ENCODE assay signal across 19 mouse cellular contexts in the genomic region with DNA sequence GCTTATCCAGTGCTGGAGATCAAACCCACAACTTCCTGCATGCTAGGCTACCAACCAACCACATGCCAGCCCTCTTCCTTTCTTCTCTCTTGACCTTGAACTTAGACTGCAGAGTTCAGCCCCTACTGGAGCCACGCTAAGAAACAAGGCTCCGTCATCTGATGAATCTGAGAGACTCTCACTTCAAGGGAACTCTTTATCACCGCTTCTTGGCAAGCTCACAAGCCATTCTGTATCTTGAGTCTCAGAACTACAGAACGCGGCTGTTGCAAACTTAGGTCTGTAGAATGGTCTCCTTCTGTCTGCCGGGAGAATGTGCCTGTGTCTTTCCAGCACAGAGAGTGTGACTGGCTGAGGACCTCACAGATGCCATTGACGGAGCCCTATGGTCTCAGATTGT.
"Had no signal": no experiment of that assay in that cellular context is flagged by ENCODE, and none has a peak within 500 bp of the region (broad histone marks: within the 10 kb centered on the region; RNA-seq: fewer than 3 reads in every experiment).

No protein-coding gene starts in this region.

- H3K4me3 ChIP-seq: intestine, embryonic 15.5 days; kidney, embryonic 15.5 days; layer of hippocampus, adult 2 months; left cerebral cortex, adult 2 months; liver, embryonic 13.5 days; midbrain, embryonic 13.5 days; stomach, embryonic 15.5 days had no signal

- H3K9me3 ChIP-seq: intestine, embryonic 15.5 days; liver, embryonic 13.5 days; stomach, embryonic 15.5 days had no signal

- H3K9ac ChIP-seq: intestine, embryonic 15.5 days; kidney, embryonic 15.5 days; liver, embryonic 13.5 days; midbrain, embryonic 13.5 days; stomach, embryonic 15.5 days had no signal

- H3K36me3 ChIP-seq: intestine, embryonic 15.5 days; kidney, embryonic 15.5 days; liver, embryonic 13.5 days; stomach, embryonic 15.5 days had no signal

- DNase-seq: kidney, adult 11 months; kidney, adult 8-10 months; kidney, postnatal 14 days; layer of hippocampus, adult 9-11 months; liver, embryonic 13.5 days; lung, adult 2 months; retina, postnatal 1 day; right cerebral cortex, postnatal 25 days; spleen, adult 18-20 months; thymus, adult 2 months; thymus, postnatal 14 days; thymus, postnatal 4 days had no signal

- H3K4me2 ChIP-seq: intestine, embryonic 15.5 days; kidney, embryonic 15.5 days; liver, embryonic 13.5 days; midbrain, embryonic 13.5 days; stomach, embryonic 15.5 days had no signal

- H3K27me3 ChIP-seq: intestine, embryonic 15.5 days; kidney, embryonic 15.5 days; liver, embryonic 13.5 days; midbrain, embryonic 13.5 days; stomach, embryonic 15.5 days had no signal

- H3K27ac ChIP-seq: intestine, embryonic 15.5 days; left cerebral cortex, adult 2 months; liver, embryonic 13.5 days; macrophage; midbrain, embryonic 13.5 days; stomach, embryonic 15.5 days had no signal

- ATAC-seq: intestine, embryonic 15.5 days; midbrain, embryonic 13.5 days had no signal

- H3K4me1 ChIP-seq: liver, embryonic 13.5 days had no signal
